Mouse (Mus musculus) adrenal gland, adult 8-10 months (tissue): Measurements from ENCODE around the gene Asb2. TPM values are rescaled to one million over a fixed set of nuclear protein-coding genes. Genes with fewer than 3 reads are reported as not detected.

Experiments
- total RNA-seq, 4 experiments: library from RNA; stranded (reverse); gene quantifications; 2 replicates each; pipeline ENCODE4 v1.2.4; 2022

The Asb2 gene
- total RNA-seq, 4 experiments from 2014 or later: 0.74 to 1.5 (median 0.83) TPM

Other genes with a start within 250 kb of the Asb2 start
- 1 to 10 TPM; 1.9 to 3.9 (median 2.5) TPM for gene Prima1, start 113.9 kb downstream of the Asb2 start, total RNA-seq
- gene Fam181a, start 45.0 kb downstream of the Asb2 start, total RNA-seq: not detected
- 1 to 10 TPM; 3.8 to 6.6 (median 4.5) TPM for gene Otub2, start 32.7 kb upstream of the Asb2 start, total RNA-seq
- 1 to 10 TPM in 3 of 4 experiments, under 1 TPM in 1; 0.99 to 3.4 (median 2.1) TPM for gene 9330161L09Rik, start 51.8 kb upstream of the Asb2 start, total RNA-seq
- gene Ddx24, start 69.8 kb upstream of the Asb2 start, total RNA-seq: 100 to 1,000 TPM; 131 to 169 (median 147) TPM
- gene Ifi27, start 78.2 kb upstream of the Asb2 start, total RNA-seq: 1,000 to 10,000 TPM; 1,094 to 1,254 (median 1,159) TPM
- 100 to 1,000 TPM; 264 to 566 (median 340) TPM for gene Ifi27l2a, start 87.7 kb upstream of the Asb2 start, total RNA-seq
- not detected for gene Ifi27l2b, start 101.2 kb upstream of the Asb2 start, total RNA-seq
- gene Ppp4r4, start 176.3 kb upstream of the Asb2 start, total RNA-seq: 10 to 100 TPM in 1 of 4 experiments, 1 to 10 TPM in 3; 4.0 to 11.1 (median 7.3) TPM